9 mouse cellular contexts compared by ENCODE assay signal in the genomic region with DNA sequence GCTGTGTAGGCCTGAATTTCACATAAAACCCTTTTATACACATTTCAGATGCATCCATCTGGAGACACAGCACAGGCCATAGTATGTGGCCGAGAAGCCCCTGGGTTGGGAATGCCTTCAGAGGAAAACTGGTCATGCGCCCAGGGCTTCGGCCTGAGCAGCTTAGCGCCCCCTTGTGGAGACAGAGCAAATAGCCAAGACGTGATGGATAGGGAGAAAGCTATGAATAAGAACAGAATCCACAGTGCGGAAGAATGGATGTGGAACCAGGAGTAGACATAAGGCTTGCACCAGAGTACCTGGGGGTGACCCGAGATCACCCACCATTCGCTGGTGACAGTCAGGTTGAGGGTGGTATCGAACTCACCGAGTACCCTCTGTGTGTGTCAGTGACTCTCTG. TPM values are rescaled to one million over a fixed set of nuclear protein-coding genes. Genes with fewer than 3 reads are reported as not detected.
DNase-seq lines count a peak whose midpoint lies in the region; ATAC-seq and TF ChIP-seq lines count a peak whose summit lies in the region.
"Had no signal": no experiment of that assay in that cellular context is flagged by ENCODE, and none has a peak within 500 bp of the region (broad histone marks: within the 10 kb centered on the region; RNA-seq: fewer than 3 reads in every experiment).

No protein-coding gene starts in this region.

- WGBS in heart, postnatal 0 days = 30% methylated on average over 10 of the region's 10 CpGs
- 32% methylated on average over 10 of the region's 10 CpGs for WGBS in heart, embryonic 12.5 days
- WGBS in forebrain, embryonic 13.5 days = 34% methylated on average over 10 of the region's 10 CpGs
- WGBS in kidney, embryonic 16.5 days = 36% methylated on average over 10 of the region's 10 CpGs

- peak; percentile 56 for DNase-seq in heart, postnatal 0 days (ENCODE audit: low spot score)
- peak; percentile 16 to 23 for DNase-seq in CD8-positive naive resting alpha-beta T cell, adult 2 months (ENCODE audit: low read depth in 2 of 2, low spot score in 2 of 2)
- peak; percentile 39 for DNase-seq in c-Kit-positive CD71-negative TER-119-negative erythroid progenitor cells, embryonic 14.5 days (ENCODE audit: low read depth)
- peak; percentile 45 to 70 for DNase-seq in lung, postnatal 4 days
- peak; percentile 69 to 71 for DNase-seq in right cerebral cortex, adult 2 months (ENCODE audit: low spot score in 2 of 2)

- peak; percentile 90 for TF ChIP-seq CTCF in heart, postnatal 0 days (IDR thresholded peaks at IDR 0.05; ENCODE audit: low read depth)

- 0 out of 2 replicates have a peak, but pooled peaks have one; percentile 27 for ATAC-seq in heart, postnatal 0 days (ENCODE audit: insufficient read depth, low read depth)
- no peak for ATAC-seq in heart, embryonic 12.5 days (ENCODE audit: insufficient number of reproducible peaks, low FRiP score)
- peak; percentile 13; the same call in 1 of the 2 replicates for ATAC-seq in forebrain, embryonic 13.5 days
- 0 out of 2 replicates have a peak, but pooled peaks have one; percentile 36 for ATAC-seq in kidney, embryonic 16.5 days (ENCODE audit: low FRiP score, low TSS enrichment)

- no peak overlapping the region for H3K4me2 ChIP-seq in heart, postnatal 0 days (ENCODE audit: low read depth, low read length)
- no peak overlapping the region for H3K4me2 ChIP-seq in heart, embryonic 12.5 days
- H3K4me2 ChIP-seq in forebrain, embryonic 13.5 days = no peak overlapping the region
- no peak overlapping the region for H3K4me2 ChIP-seq in kidney, embryonic 16.5 days (replicated peaks; ENCODE audit: low read depth, low read length)
- H3K4me2 ChIP-seq: limb, embryonic 15.5 days had no signal

- TF ChIP-seq EP300 in heart, postnatal 0 days (IDR thresholded peaks at IDR 0.05; ENCODE audit: low read depth) = no peak

- no peak overlapping the region for H3K9ac ChIP-seq in heart, postnatal 0 days (replicated peaks; ENCODE audit: low read depth, low read length)
- H3K9ac ChIP-seq in heart, embryonic 12.5 days = no peak overlapping the region
- H3K9ac ChIP-seq in forebrain, embryonic 13.5 days = no peak overlapping the region
- no peak overlapping the region for H3K9ac ChIP-seq in kidney, embryonic 16.5 days (replicated peaks; ENCODE audit: low read length)
- H3K9ac ChIP-seq: limb, embryonic 15.5 days had no signal

- H3K36me3 ChIP-seq in heart, postnatal 0 days (replicated peaks; ENCODE audit: control insufficient read depth, insufficient read depth, low read length) = peaks cover 64% of the 10 kb centered on the region
- peaks cover 61% of the 10 kb centered on the region for H3K36me3 ChIP-seq in heart, embryonic 12.5 days
- peaks cover 63% of the 10 kb centered on the region for H3K36me3 ChIP-seq in forebrain, embryonic 13.5 days (ENCODE audit: poor library complexity, severe bottlenecking)
- H3K36me3 ChIP-seq in kidney, embryonic 16.5 days (ENCODE audit: insufficient read depth, low read length) = peaks cover 12% of the 10 kb centered on the region

- no peaks in the 10 kb centered on the region for H3K4me1 ChIP-seq in heart, postnatal 0 days (ENCODE audit: control insufficient read depth, insufficient read depth)
- no peaks in the 10 kb centered on the region for H3K4me1 ChIP-seq in heart, embryonic 12.5 days (replicated peaks)
- H3K4me1 ChIP-seq in forebrain, embryonic 13.5 days = no peaks in the 10 kb centered on the region
- H3K4me1 ChIP-seq in kidney, embryonic 16.5 days (ENCODE audit: insufficient read depth, low read length) = no peaks in the 10 kb centered on the region
- H3K4me1 ChIP-seq: limb, embryonic 15.5 days had no signal

- no peaks in the 10 kb centered on the region for H3K9me3 ChIP-seq in heart, postnatal 0 days (replicated peaks; ENCODE audit: control insufficient read depth, low read length)
- H3K9me3 ChIP-seq in heart, embryonic 12.5 days (replicated peaks) = no peaks in the 10 kb centered on the region
- H3K9me3 ChIP-seq in forebrain, embryonic 13.5 days (replicated peaks) = no peaks in the 10 kb centered on the region
- no peaks in the 10 kb centered on the region for H3K9me3 ChIP-seq in kidney, embryonic 16.5 days (ENCODE audit: low read length)
- H3K9me3 ChIP-seq: limb, embryonic 15.5 days had no signal

- no peaks in the 10 kb centered on the region for H3K27me3 ChIP-seq in heart, postnatal 0 days (ENCODE audit: control insufficient read depth, insufficient read depth, low read length)
- H3K27me3 ChIP-seq in heart, embryonic 12.5 days (replicated peaks) = no peaks in the 10 kb centered on the region
- no peaks in the 10 kb centered on the region for H3K27me3 ChIP-seq in forebrain, embryonic 13.5 days
- no peaks in the 10 kb centered on the region for H3K27me3 ChIP-seq in kidney, embryonic 16.5 days (ENCODE audit: insufficient read depth, low read length)
- H3K27me3 ChIP-seq: limb, embryonic 15.5 days had no signal

- H3K27ac ChIP-seq in heart, postnatal 0 days (ENCODE audit: low read depth) = no peak overlapping the region
- H3K27ac ChIP-seq in heart, embryonic 12.5 days (ENCODE audit: poor library complexity, severe bottlenecking) = no peak overlapping the region
- peak overlapping the region; percentile 60; the same call in 1 of the 2 replicates for H3K27ac ChIP-seq in forebrain, embryonic 13.5 days
- no peak overlapping the region for H3K27ac ChIP-seq in kidney, embryonic 16.5 days (ENCODE audit: low read length)
- H3K27ac ChIP-seq: limb, embryonic 15.5 days had no signal

- H3K4me3 ChIP-seq in heart, postnatal 0 days (ENCODE audit: low read depth, low read length) = no peak overlapping the region
- no peak overlapping the region for H3K4me3 ChIP-seq in heart, embryonic 12.5 days
- H3K4me3 ChIP-seq in forebrain, embryonic 13.5 days = no peak overlapping the region
- H3K4me3 ChIP-seq in kidney, embryonic 16.5 days (ENCODE audit: low read length) = no peak overlapping the region
- H3K4me3 ChIP-seq: limb, embryonic 15.5 days had no signal

RNA-seq across cellular contexts. Expression of gene Cerk, which starts 45.6 kb away (rescaled TPM):
- 25.3 and 28.2 TPM in 2 replicates for total RNA-seq in heart, postnatal 0 days (2014; rRNA removed; ENCODE audit: low replicate concordance)
- 12.1 and 14.5 TPM in 2 replicates for polyA plus RNA-seq in heart, postnatal 0 days (2015; fragmentation: Nextera tagmentation; extraction: Ambion mirVana)
- polyA plus RNA-seq in heart, embryonic 12.5 days (2016; fragmentation: Nextera tagmentation; extraction: Ambion mirVana) = 15.3 and 16.3 TPM in 2 replicates
- 19.0 and 20.0 TPM in 2 replicates for polyA plus RNA-seq in forebrain, embryonic 13.5 days (2015; fragmentation: Nextera tagmentation; extraction: Ambion mirVana)
- polyA plus RNA-seq in kidney, embryonic 16.5 days (2015; fragmentation: Nextera tagmentation; extraction: Ambion mirVana) = 13.6 and 13.7 TPM in 2 replicates

Comparison
In these comparisons a context has a peak if more than half of its experiments do, and no peak if none do; other contexts are left out.
1. DNase-seq: peak in every context shown above with its lines; median percentile 70 in right cerebral cortex, adult 2 months; 58 in lung, postnatal 4 days; 56 in heart, postnatal 0 days; 39 in c-Kit-positive CD71-negative TER-119-negative erythroid progenitor cells, embryonic 14.5 days; 20 in CD8-positive naive resting alpha-beta T cell, adult 2 months.